Mouse (Mus musculus): ENCODE data around the gene Polr2g. TPM values are rescaled to one million over a fixed set of nuclear protein-coding genes. Genes with fewer than 3 reads are reported as not detected.
"Not testable (repeated sequence)": the region's sequence is repeated elsewhere in the genome, so short reads cannot be mapped to it uniquely, and the experiment has no call there.

Gene Polr2g
- polyA plus RNA-seq (2012; rRNA removed), result 159 and 171 TPM in 2 replicates

- DNase-seq (ENCODE audit: extremely low spot score in 1 of 2, low spot score in 1 of 2), result peak; percentile 88 to 92
These were observed at the start of gene Polr2g for GRCm38 (mm10) chr19:8798264-8798946. Gene Polr2g (minus strand): TSS chr19:8798577.

DNA sequence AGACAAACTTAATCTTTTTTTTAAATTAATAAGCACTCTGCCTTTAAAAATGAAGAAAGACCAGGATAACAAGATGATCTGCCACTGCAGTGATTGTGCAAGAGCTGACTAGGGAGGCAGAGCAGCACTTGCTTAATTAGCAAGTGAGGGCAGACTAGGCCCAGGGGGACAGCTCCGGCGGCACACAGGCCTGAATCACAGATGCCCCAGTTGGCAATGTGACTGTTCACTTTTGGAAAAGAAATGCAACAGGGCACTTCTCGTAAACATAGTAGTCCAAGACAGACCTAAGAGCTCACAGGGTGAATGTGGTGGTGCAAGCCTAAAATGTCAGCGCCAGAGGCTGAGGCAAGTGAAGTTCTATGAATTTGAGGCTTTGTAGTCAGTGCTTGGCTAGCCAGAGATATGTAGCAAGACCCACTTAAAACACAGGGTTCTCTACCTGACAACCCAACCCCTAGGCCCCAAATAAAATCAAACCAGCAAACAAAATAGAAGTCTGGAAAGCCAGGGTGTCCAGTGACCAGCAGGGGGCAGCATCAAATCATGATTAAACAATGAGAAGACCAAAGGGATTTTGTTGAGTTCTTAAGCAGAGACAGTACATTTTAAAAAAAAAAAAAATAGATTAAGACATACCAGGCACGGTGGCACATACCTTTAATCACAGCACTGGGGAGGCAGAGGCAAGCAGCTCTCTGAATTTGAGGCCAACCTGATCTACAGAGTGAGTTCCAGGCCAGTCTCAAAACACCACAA is 46.2 kb upstream of the Polr2g start:
- DNase-seq (ENCODE audit: extremely low spot score in 1 of 2, low spot score in 1 of 2), result peak in 1 of 2 experiments; percentile 91

GRCm38 (mm10) chr19:8842961-8843360 is 44.6 kb upstream of the Polr2g start:
- DNase-seq (ENCODE audit: extremely low spot score in 1 of 2, low spot score in 1 of 2), result no peak

DNA sequence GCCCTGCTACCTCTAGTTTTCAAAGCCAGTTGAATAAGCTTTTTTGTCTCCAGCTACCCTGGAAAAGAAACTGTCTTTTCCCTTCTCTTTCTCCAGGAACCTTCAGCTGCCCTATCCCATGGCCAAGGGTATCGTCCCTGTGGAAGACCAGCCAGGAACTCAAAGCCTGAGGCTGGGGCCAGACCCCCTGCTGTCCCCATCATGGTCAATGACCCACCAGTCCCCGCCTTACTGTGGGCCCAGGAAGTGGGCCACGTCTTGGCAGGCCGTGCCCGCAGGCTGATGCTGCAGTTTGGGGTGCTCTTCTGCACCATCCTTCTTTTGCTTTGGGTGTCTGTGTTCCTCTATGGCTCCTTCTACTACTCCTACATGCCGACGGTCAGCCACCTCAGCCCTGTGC is 42.6 kb upstream of the Polr2g start:
- DNase-seq (ENCODE audit: extremely low spot score in 1 of 2, low spot score in 1 of 2), result no peak

- DNase-seq (ENCODE audit: extremely low spot score in 1 of 2, low spot score in 1 of 2), result peak in 1 of 2 experiments; percentile 78
These were observed 41.8 kb upstream of the Polr2g start for GRCm38 (mm10) chr19:8839908-8840791.

GRCm38 (mm10) chr19:8839103-8839907 is 40.9 kb upstream of the Polr2g start, which contains the start of gene Gng3:
Gene Gng3 (minus strand): TSS chr19:8839194.
- peak; percentile 89 to 90 for DNase-seq (ENCODE audit: extremely low spot score in 1 of 2, low spot score in 1 of 2)

GRCm38 (mm10) chr19:8838041-8838730 is 39.8 kb upstream of the Polr2g start:
- no peak for DNase-seq (ENCODE audit: extremely low spot score in 1 of 2, low spot score in 1 of 2)

GRCm38 (mm10) chr19:8837251-8837791 is 38.9 kb upstream of the Polr2g start, which contains the start of gene Bscl2:
Gene Bscl2 (plus strand): TSS chr19:8837467.
- peak; percentile 76 to 87 for DNase-seq (ENCODE audit: extremely low spot score in 1 of 2, low spot score in 1 of 2)

- not testable (repeated sequence) for DNase-seq (ENCODE audit: extremely low spot score in 1 of 2, low spot score in 1 of 2)
These were observed 38.0 kb upstream of the Polr2g start for GRCm38 (mm10) chr19:8836327-8836726.

GRCm38 (mm10) chr19:8832971-8833370 is 34.6 kb upstream of the Polr2g start:
- no peak for DNase-seq (ENCODE audit: extremely low spot score in 1 of 2, low spot score in 1 of 2)

DNA sequence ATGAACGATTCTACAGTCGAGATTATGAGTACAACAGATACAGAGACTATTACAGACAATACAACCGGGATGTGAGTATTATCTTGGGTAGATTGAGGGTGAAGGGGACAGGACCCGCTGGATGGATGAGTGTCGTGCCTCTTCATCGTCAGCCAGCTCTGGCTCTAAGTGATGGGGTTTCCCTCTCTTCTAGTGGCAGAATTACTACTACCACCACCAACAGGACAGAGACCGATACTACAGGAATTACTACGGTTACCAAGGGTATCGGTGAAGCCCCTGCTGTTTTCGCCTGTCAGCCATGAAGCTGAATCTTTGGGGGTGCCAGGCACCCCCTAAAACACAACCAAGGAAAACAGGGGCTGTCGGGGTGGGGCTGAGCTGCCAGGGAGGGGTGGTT is 32.9 kb upstream of the Polr2g start:
- DNase-seq (ENCODE audit: extremely low spot score in 1 of 2, low spot score in 1 of 2), result no peak

GRCm38 (mm10) chr19:8830664-8831063 is 32.3 kb upstream of the Polr2g start:
- no peak for DNase-seq (ENCODE audit: extremely low spot score in 1 of 2, low spot score in 1 of 2)

DNA sequence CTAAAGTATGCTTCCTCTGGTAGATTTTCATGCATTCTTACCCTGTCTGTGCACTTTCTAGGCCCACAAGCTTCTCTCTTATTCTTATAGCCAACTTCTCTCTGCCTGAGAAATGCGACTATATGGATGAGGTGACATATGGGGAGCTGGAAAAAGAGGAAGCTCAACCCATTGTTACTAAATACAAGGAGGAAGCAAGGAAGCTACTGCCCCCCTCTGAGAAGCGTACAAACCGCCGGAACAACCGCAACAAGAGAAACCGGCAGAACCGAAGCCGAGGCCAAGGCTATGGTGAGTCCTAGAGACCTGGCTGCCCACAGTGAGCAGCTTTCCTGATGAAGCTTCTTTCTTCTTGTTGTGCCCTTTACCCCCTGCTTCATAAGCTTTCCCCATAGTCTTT is 31.3 kb upstream of the Polr2g start, which contains the start of gene AC129217.1:
Gene AC129217.1 (plus strand): TSS at position 114 of the 400 bp plus-strand sequence.
- DNase-seq (ENCODE audit: extremely low spot score in 1 of 2, low spot score in 1 of 2), result no peak

DNA sequence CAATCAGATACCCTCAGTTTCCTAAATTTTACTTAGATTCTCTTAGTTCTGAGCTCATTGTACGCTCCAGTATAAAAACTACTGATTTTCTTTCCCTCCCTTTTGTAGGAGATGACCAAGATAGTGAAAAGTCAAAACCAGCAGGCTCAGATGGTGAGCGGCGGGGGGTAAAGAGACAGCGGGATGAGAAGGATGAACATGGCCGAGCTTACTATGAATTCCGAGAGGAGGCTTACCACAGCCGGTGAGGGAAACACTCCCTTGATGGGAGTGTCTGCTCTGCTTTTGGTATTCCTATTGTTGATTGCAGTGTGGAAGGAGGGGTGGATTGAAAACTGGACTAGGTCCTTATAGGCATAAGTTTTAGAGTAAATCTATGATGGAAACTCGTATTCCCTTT is 24.3 kb upstream of the Polr2g start:
- no peak for DNase-seq (ENCODE audit: extremely low spot score in 1 of 2, low spot score in 1 of 2)

- no peak for DNase-seq (ENCODE audit: extremely low spot score in 1 of 2, low spot score in 1 of 2)
These were observed 22.8 kb upstream of the Polr2g start for GRCm38 (mm10) chr19:8821146-8821545.

GRCm38 (mm10) chr19:8820424-8820956 is 22.1 kb upstream of the Polr2g start:
- DNase-seq (ENCODE audit: extremely low spot score in 1 of 2, low spot score in 1 of 2), result no peak

GRCm38 (mm10) chr19:8819596-8820423 is 21.4 kb upstream of the Polr2g start, which contains the start of gene Hnrnpul2:
Gene Hnrnpul2 (plus strand): TSS chr19:8820010.
- DNase-seq (ENCODE audit: extremely low spot score in 1 of 2, low spot score in 1 of 2), result peak; percentile 97 to 99
